Mouse (Mus musculus): ENCODE measurements at regions not wholly inside any gene's neighbourhood (a gene's known extent, or its start where the extent isn't known, plus 50 kb on each side); places are given as distances from the start of the nearest gene placed in this dataset.

- Histone ChIP-seq H3K27ac (ENCODE audit: insufficient read depth, low read length) (no peak overlapping the region), H3K4me3 (ENCODE audit: low read depth, low read length) (no peak overlapping the region), H3K9me3 (replicated peaks; ENCODE audit: control insufficient read depth, insufficient read depth, low read length, poor library complexity, severe bottlenecking) (no peaks in the 10 kb centered on the region), H3K27me3 (ENCODE audit: control insufficient read depth, insufficient read depth, low read length, poor library complexity, severe bottlenecking) (no peaks in the 10 kb centered on the region), H3K4me1 (ENCODE audit: control insufficient read depth, insufficient read depth, low read length) (no peaks in the 10 kb centered on the region), H3K36me3 (ENCODE audit: control insufficient read depth, insufficient read depth, low read length, poor library complexity, severe bottlenecking) (no peaks in the 10 kb centered on the region), H3K9ac (ENCODE audit: low read depth, poor library complexity, severe bottlenecking) (no peak overlapping the region)
- no peak for TF ChIP-seq POLR2A (IDR thresholded peaks at IDR 0.05; ENCODE audit: insufficient read depth, low read length)
- no peak for TF ChIP-seq CTCF (IDR thresholded peaks at IDR 0.05; ENCODE audit: low read depth, low read length)
- no peak for TF ChIP-seq EP300 (IDR thresholded peaks at IDR 0.05; ENCODE audit: insufficient read depth, low read depth, low read length)
These were observed 243.4 kb upstream of the Adgrl2 start for GRCm38 (mm10) chr3:149233691-149234131.

- Histone ChIP-seq H3K9ac (ENCODE audit: low read depth, poor library complexity, severe bottlenecking) (no peak overlapping the region), H3K27me3 (ENCODE audit: control insufficient read depth, insufficient read depth, low read length, poor library complexity, severe bottlenecking) (no peaks in the 10 kb centered on the region), H3K27ac (ENCODE audit: insufficient read depth, low read length) (no peak overlapping the region), H3K4me1 (ENCODE audit: control insufficient read depth, insufficient read depth, low read length) (no peaks in the 10 kb centered on the region), H3K4me3 (ENCODE audit: low read depth, low read length) (no peak overlapping the region), H3K9me3 (replicated peaks; ENCODE audit: control insufficient read depth, insufficient read depth, low read length, poor library complexity, severe bottlenecking) (no peaks in the 10 kb centered on the region), H3K36me3 (ENCODE audit: control insufficient read depth, insufficient read depth, low read length, poor library complexity, severe bottlenecking) (no peaks in the 10 kb centered on the region)
- TF ChIP-seq CTCF (IDR thresholded peaks at IDR 0.05; ENCODE audit: low read depth, low read length) (no peak), EP300 (IDR thresholded peaks at IDR 0.05; ENCODE audit: insufficient read depth, low read depth, low read length) (no peak), POLR2A (IDR thresholded peaks at IDR 0.05; ENCODE audit: insufficient read depth, low read length) (no peak)
These were observed 242.9 kb upstream of the Adgrl2 start for GRCm38 (mm10) chr3:149233191-149233641.

GRCm38 (mm10) chr3:149231346-149231745 is 241.0 kb upstream of the Adgrl2 start:
- Histone ChIP-seq H3K36me3 (ENCODE audit: control insufficient read depth, insufficient read depth, low read length, poor library complexity, severe bottlenecking) (no peaks in the 10 kb centered on the region), H3K27ac (ENCODE audit: insufficient read depth, low read length) (no peak overlapping the region), H3K4me1 (ENCODE audit: control insufficient read depth, insufficient read depth, low read length) (no peaks in the 10 kb centered on the region), H3K9me3 (replicated peaks; ENCODE audit: control insufficient read depth, insufficient read depth, low read length, poor library complexity, severe bottlenecking) (no peaks in the 10 kb centered on the region), H3K4me3 (ENCODE audit: low read depth, low read length) (no peak overlapping the region), H3K27me3 (ENCODE audit: control insufficient read depth, insufficient read depth, low read length, poor library complexity, severe bottlenecking) (no peaks in the 10 kb centered on the region), H3K9ac (ENCODE audit: low read depth, poor library complexity, severe bottlenecking) (no peak overlapping the region)
- no peak for TF ChIP-seq EP300 (IDR thresholded peaks at IDR 0.05; ENCODE audit: insufficient read depth, low read depth, low read length)
- no peak for TF ChIP-seq POLR2A (IDR thresholded peaks at IDR 0.05; ENCODE audit: insufficient read depth, low read length)
- TF ChIP-seq CTCF (IDR thresholded peaks at IDR 0.05; ENCODE audit: low read depth, low read length), result no peak

DNA sequence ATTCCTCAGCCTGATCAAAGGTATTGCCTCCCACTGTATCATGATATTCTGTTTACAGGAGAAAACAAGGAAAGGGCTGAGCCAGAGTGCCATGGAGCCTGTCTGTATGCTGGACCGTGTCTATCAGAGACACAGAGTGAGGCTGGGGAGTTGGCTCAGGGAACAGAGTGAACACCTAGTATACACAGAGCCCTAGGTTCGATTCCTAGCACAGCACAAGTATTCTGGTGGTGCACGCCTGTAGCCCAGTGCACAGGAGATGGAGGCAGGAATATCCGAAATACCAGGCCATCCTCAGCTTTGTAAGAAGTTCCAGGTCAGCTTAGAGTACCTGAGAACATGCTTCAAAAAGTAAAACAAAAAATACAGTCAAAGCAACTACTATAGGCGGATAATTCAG is 237.2 kb upstream of the Adgrl2 start:
- Histone ChIP-seq H3K36me3 (ENCODE audit: control insufficient read depth, insufficient read depth, low read length, poor library complexity, severe bottlenecking) (no peaks in the 10 kb centered on the region), H3K27ac (ENCODE audit: insufficient read depth, low read length) (no peak overlapping the region), H3K27me3 (ENCODE audit: control insufficient read depth, insufficient read depth, low read length, poor library complexity, severe bottlenecking) (no peaks in the 10 kb centered on the region), H3K4me1 (ENCODE audit: control insufficient read depth, insufficient read depth, low read length) (no peaks in the 10 kb centered on the region), H3K9ac (ENCODE audit: low read depth, poor library complexity, severe bottlenecking) (no peak overlapping the region), H3K4me3 (ENCODE audit: low read depth, low read length) (no peak overlapping the region), H3K9me3 (replicated peaks; ENCODE audit: control insufficient read depth, insufficient read depth, low read length, poor library complexity, severe bottlenecking) (no peaks in the 10 kb centered on the region)
- no peak for TF ChIP-seq EP300 (IDR thresholded peaks at IDR 0.05; ENCODE audit: insufficient read depth, low read depth, low read length)
- TF ChIP-seq POLR2A (IDR thresholded peaks at IDR 0.05; ENCODE audit: insufficient read depth, low read length), result no peak
- TF ChIP-seq CTCF (IDR thresholded peaks at IDR 0.05; ENCODE audit: low read depth, low read length), result no peak

GRCm38 (mm10) chr3:149226723-149227122 is 236.4 kb upstream of the Adgrl2 start:
- Histone ChIP-seq H3K36me3 (ENCODE audit: control insufficient read depth, insufficient read depth, low read length, poor library complexity, severe bottlenecking) (no peaks in the 10 kb centered on the region), H3K4me1 (ENCODE audit: control insufficient read depth, insufficient read depth, low read length) (no peaks in the 10 kb centered on the region), H3K9ac (ENCODE audit: low read depth, poor library complexity, severe bottlenecking) (no peak overlapping the region)

GRCm38 (mm10) chr3:149225684-149226083 is 235.3 kb upstream of the Adgrl2 start:
- H3K9me3 ChIP-seq (replicated peaks; ENCODE audit: control insufficient read depth, insufficient read depth, low read length, poor library complexity, severe bottlenecking), result no peaks in the 10 kb centered on the region
- no peaks in the 10 kb centered on the region for H3K36me3 ChIP-seq (ENCODE audit: control insufficient read depth, insufficient read depth, low read length, poor library complexity, severe bottlenecking)
- no peaks in the 10 kb centered on the region for H3K4me1 ChIP-seq (ENCODE audit: control insufficient read depth, insufficient read depth, low read length)
- H3K9ac ChIP-seq (ENCODE audit: low read depth, poor library complexity, severe bottlenecking), result no peak overlapping the region
- H3K4me3 ChIP-seq (ENCODE audit: low read depth, low read length), result no peak overlapping the region
- TF ChIP-seq CTCF (IDR thresholded peaks at IDR 0.05; ENCODE audit: low read depth, low read length) (no peak), POLR2A (IDR thresholded peaks at IDR 0.05; ENCODE audit: insufficient read depth, low read length) (no peak), EP300 (IDR thresholded peaks at IDR 0.05; ENCODE audit: insufficient read depth, low read depth, low read length) (no peak)
- H3K27ac ChIP-seq (ENCODE audit: insufficient read depth, low read length), result no peak overlapping the region
- H3K27me3 ChIP-seq (ENCODE audit: control insufficient read depth, insufficient read depth, low read length, poor library complexity, severe bottlenecking), result no peaks in the 10 kb centered on the region

More at GRCm38 (mm10) chr3:149226723-149227122, 236.4 kb upstream of the Adgrl2 start:
- Histone ChIP-seq H3K27ac (ENCODE audit: insufficient read depth, low read length) (no peak overlapping the region), H3K4me3 (ENCODE audit: low read depth, low read length) (no peak overlapping the region), H3K9me3 (replicated peaks; ENCODE audit: control insufficient read depth, insufficient read depth, low read length, poor library complexity, severe bottlenecking) (no peaks in the 10 kb centered on the region), H3K27me3 (ENCODE audit: control insufficient read depth, insufficient read depth, low read length, poor library complexity, severe bottlenecking) (no peaks in the 10 kb centered on the region)
- TF ChIP-seq POLR2A (IDR thresholded peaks at IDR 0.05; ENCODE audit: insufficient read depth, low read length) (no peak), CTCF (IDR thresholded peaks at IDR 0.05; ENCODE audit: low read depth, low read length) (no peak), EP300 (IDR thresholded peaks at IDR 0.05; ENCODE audit: insufficient read depth, low read depth, low read length) (no peak)
